Mouse (Mus musculus) layer of hippocampus, adult 11-12 months (tissue): Measurements from ENCODE around the gene Ffar3.
"Not testable (repeated sequence)": the region's sequence is repeated elsewhere in the genome, so short reads cannot be mapped to it uniquely, and the experiment has no call there.

Experiments
- DNase-seq: peaks from one replicate; pipeline ENCODE4 v3.0.0; 2022; ENCODE audit warnings: low spot score

Gene Ffar3

GRCm38 (mm10) chr7:30844676-30845297 lies 11.2 kb downstream of the Ffar3 start:
- no peak for DNase-seq

GRCm38 (mm10) chr7:30842092-30842491 lies 13.9 kb downstream of the Ffar3 start:
- DNase-seq: no peak

GRCm38 (mm10) chr7:30841379-30841778 lies 14.6 kb downstream of the Ffar3 start:
- no peak for DNase-seq

GRCm38 (mm10) chr7:30840306-30840705 lies 15.7 kb downstream of the Ffar3 start:
- DNase-seq: no peak

- DNase-seq: no peak
These were observed 18.7 kb downstream of the Ffar3 start for GRCm38 (mm10) chr7:30837277-30837676.

- DNase-seq: not testable (repeated sequence)
These were observed 23.3 kb downstream of the Ffar3 start for GRCm38 (mm10) chr7:30832684-30833083.

- DNase-seq: no peak
These were observed 23.7 kb downstream of the Ffar3 start for GRCm38 (mm10) chr7:30832261-30832660.

GRCm38 (mm10) chr7:30829428-30829827 lies 26.6 kb downstream of the Ffar3 start:
- DNase-seq: no peak

- DNase-seq: not testable (repeated sequence)
These were observed 27.1 kb downstream of the Ffar3 start for GRCm38 (mm10) chr7:30828871-30829270.

- no peak for DNase-seq
These were observed 29.3 kb downstream of the Ffar3 start for GRCm38 (mm10) chr7:30826660-30827059.

- no peak for DNase-seq
These were observed 31.7 kb downstream of the Ffar3 start for GRCm38 (mm10) chr7:30824306-30824705.

- DNase-seq: no peak
These were observed 32.3 kb downstream of the Ffar3 start, which contains the start of gene Ffar2 for GRCm38 (mm10) chr7:30823675-30824074. TSS of gene Ffar2 (minus strand) at chr7:30823775.

- DNase-seq: no peak
These were observed 34.4 kb downstream of the Ffar3 start for GRCm38 (mm10) chr7:30821532-30821931.

GRCm38 (mm10) chr7:30820854-30821445 lies 35.0 kb downstream of the Ffar3 start:
- no peak for DNase-seq

- no peak for DNase-seq
These were observed 35.8 kb downstream of the Ffar3 start for GRCm38 (mm10) chr7:30820131-30820530.

- DNase-seq: no peak
These were observed 43.6 kb downstream of the Ffar3 start for GRCm38 (mm10) chr7:30812291-30812807.

- DNase-seq: no peak
These were observed 44.2 kb downstream of the Ffar3 start for GRCm38 (mm10) chr7:30811757-30812290.

- DNase-seq: no peak
These were observed 45.7 kb downstream of the Ffar3 start for GRCm38 (mm10) chr7:30810319-30810718.

- DNase-seq: no peak
These were observed 50.1 kb downstream of the Ffar3 start for GRCm38 (mm10) chr7:30805924-30806323.
